Mouse (Mus musculus): ENCODE results near the gene Ms4a4a.

DNA sequence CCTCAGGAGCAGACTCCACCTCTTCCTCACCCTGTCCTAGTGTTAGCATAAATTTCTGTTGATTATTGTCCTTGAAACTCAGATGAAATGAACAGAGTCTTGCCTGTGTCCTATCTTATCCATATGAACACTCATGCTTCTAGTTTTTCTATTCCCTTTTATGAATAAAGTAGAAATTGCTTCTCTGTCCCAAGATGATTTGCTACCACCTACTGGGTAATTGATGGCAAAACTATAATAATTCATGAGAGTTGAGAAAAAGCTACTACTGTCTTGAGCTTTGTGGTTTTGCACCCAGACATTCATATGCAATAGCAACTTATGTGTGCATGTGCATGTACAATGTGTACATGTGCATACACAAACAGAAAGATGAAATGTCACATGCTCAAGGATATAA lies 31.3 kb upstream of the Ms4a4a start:
- TF ChIP-seq CTCF (IDR thresholded peaks at IDR 0.05; ENCODE audit: insufficient read depth, low read length) (no peak), POLR2A (IDR thresholded peaks at IDR 0.05; ENCODE audit: borderline replicate concordance, extremely low read depth, low read depth, low read length) (no peak)

Data from lung, adult 2 months (tissue).